Mouse (Mus musculus): Measurements from ENCODE around the gene Cox16. TPM values are rescaled to one million over a fixed set of nuclear protein-coding genes. Genes with fewer than 3 reads are reported as not detected.

The Cox16 gene
- total RNA-seq, 2 experiments from 2014 or later: 34.5 to 35.2 TPM

GRCm38 (mm10) chr12:81331046-81331638 is 153.8 kb downstream of the Cox16 start:
- no peak for DNase-seq (ENCODE audit: extremely low spot score in 1 of 2, low spot score in 1 of 2)

GRCm38 (mm10) chr12:81324991-81325390 is 159.9 kb downstream of the Cox16 start:
- DNase-seq (ENCODE audit: extremely low spot score in 1 of 2, low spot score in 1 of 2): no peak

DNA sequence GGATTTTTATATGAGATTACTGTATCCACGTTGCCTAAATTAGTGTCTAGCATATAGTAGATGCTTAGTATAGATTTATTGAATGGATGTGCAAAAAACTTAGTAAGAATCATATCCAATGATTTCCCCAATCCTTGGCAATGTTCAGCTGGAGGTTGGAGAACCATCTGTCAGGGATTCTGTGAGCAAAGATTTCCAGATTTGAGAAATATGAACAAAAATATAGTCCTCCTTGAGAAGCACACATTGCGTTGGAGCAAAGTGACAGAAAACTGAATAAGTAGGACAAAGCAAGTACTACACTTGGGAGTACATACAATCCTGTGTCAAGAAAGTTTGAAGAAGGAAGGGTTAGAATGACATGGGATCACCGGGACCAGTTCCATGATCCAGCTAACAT is 160.8 kb downstream of the Cox16 start:
- DNase-seq (ENCODE audit: extremely low spot score in 1 of 2, low spot score in 1 of 2): no peak

GRCm38 (mm10) chr12:81321021-81321420 is 163.9 kb downstream of the Cox16 start:
- no peak for DNase-seq (ENCODE audit: extremely low spot score in 1 of 2, low spot score in 1 of 2)

GRCm38 (mm10) chr12:81317811-81318210 is 167.1 kb downstream of the Cox16 start:
- DNase-seq (ENCODE audit: extremely low spot score in 1 of 2, low spot score in 1 of 2): no peak

GRCm38 (mm10) chr12:81315953-81316352 is 169.0 kb downstream of the Cox16 start:
- no peak for DNase-seq (ENCODE audit: extremely low spot score in 1 of 2, low spot score in 1 of 2)

Other genes with a start within 250 kb of the Cox16 start
- gene Slc8a3, start 151.9 kb downstream of the Cox16 start, total RNA-seq (2021): 10 to 100 TPM in 1 of 2 experiments, 1 to 10 TPM in 1; 9.2 to 10.5 TPM
- 1 to 10 TPM in 1 of 2 experiments, under 1 TPM in 1; 0.89 to 3.1 TPM for gene Gm4787, start 105.7 kb downstream of the Cox16 start, total RNA-seq (2021)
- gene Adam4, start 63.2 kb downstream of the Cox16 start, total RNA-seq (2021): 1 to 10 TPM; 1.6 to 2.6 TPM
- gene Gm20498, start 47.8 kb upstream of the Cox16 start, total RNA-seq (2021): 10 to 100 TPM; 39.1 to 49.1 TPM
- 10 to 100 TPM; 24.9 to 29.4 TPM for gene Synj2bp, start 47.8 kb upstream of the Cox16 start, total RNA-seq (2021)
- under 1 TPM; 0.23 to 0.32 TPM for gene Adam21, start 83.3 kb upstream of the Cox16 start, total RNA-seq (2021)
- 10 to 100 TPM; 26.4 to 27.2 TPM for gene Med6, start 109.9 kb upstream of the Cox16 start, total RNA-seq (2021)
- gene Ttc9, start 146.1 kb upstream of the Cox16 start, total RNA-seq (2021): 10 to 100 TPM; 45.3 to 47.4 TPM

All from layer of hippocampus, postnatal 25 days (tissue).